In the genomic region with DNA sequence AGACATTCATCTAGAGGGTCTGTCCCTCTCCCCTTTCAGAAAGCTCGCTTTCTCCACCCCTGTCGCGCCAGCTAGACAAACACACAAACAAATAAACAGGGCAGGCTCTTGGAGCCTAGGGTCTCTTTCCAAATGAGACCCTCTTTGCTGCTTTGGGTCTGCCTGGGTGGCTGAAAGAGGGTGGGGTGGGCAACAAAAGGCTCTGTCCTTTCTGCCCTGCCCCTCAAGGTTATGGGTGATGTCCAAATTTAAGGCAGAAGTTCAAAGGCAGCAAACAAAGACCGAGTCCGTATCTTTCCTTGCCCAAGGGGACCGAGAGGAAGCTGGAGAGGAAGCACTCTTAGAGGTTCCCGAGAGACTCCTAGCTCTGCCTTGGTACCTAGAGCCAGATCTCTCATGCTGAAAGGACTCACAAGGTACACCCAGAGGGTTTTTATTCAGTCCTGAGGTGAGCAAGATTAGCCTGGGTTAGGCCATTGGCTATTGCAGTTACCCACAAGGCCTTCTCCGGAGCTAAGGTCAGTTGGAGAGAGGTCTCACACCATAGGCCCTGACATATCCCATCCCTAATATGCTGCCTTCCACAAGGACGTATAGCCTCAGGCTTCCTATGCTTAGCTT, we compare ENCODE assay signal across 19 mouse cellular contexts. TPM values are rescaled to one million over a fixed set of nuclear protein-coding genes. Genes with fewer than 3 reads are reported as not detected.
DNase-seq lines count a peak whose midpoint lies in the region; ATAC-seq and TF ChIP-seq lines count a peak whose summit lies in the region.
"Had no signal": no experiment of that assay in that cellular context is flagged by ENCODE, and none has a peak within 500 bp of the region (broad histone marks: within the 10 kb centered on the region; RNA-seq: fewer than 3 reads in every experiment).

No protein-coding gene starts in this region.

- DNase-seq in gastrocnemius, postnatal 10 days: peak; percentile 4
- no peak for DNase-seq in gastrocnemius, postnatal 25 days
- DNase-seq in kidney, postnatal 14 days: peak; percentile 22
- no peak for DNase-seq in kidney, postnatal 10 days
- DNase-seq in urinary bladder, postnatal 14 days (ENCODE audit: low spot score): peak; percentile 5
- no peak for DNase-seq in stomach, postnatal 0 days (ENCODE audit: low spot score)
- no peak for DNase-seq in B cell, adult 2 months
- DNase-seq: cerebellum, postnatal 36 days; right cerebral cortex, postnatal 25 days had no signal

- peak overlapping the region; percentile 75 for H3K4me2 ChIP-seq in limb, embryonic 13.5 days (replicated peaks)
- no peak overlapping the region for H3K4me2 ChIP-seq in stomach, postnatal 0 days (replicated peaks; ENCODE audit: low read depth)
- H3K4me2 ChIP-seq: hindbrain, embryonic 13.5 days had no signal

- H3K36me3 ChIP-seq in limb, embryonic 13.5 days: 0 out of 2 replicates have a peak, but pooled peaks cover 3% of the 10 kb centered on the region
- H3K36me3 ChIP-seq in stomach, postnatal 0 days (ENCODE audit: control insufficient read depth, insufficient read depth, low read length): no peaks in the 10 kb centered on the region
- H3K36me3 ChIP-seq: heart, embryonic 15.5 days; hindbrain, embryonic 13.5 days had no signal

- 8% methylated on average over 9 of the region's 9 CpGs for WGBS in limb, embryonic 13.5 days
- WGBS in stomach, postnatal 0 days: 8% methylated on average over 9 of the region's 9 CpGs

- H3K4me3 ChIP-seq in limb, embryonic 13.5 days: peak overlapping the region; percentile 95
- no peak overlapping the region for H3K4me3 ChIP-seq in stomach, postnatal 0 days (ENCODE audit: low read depth, low read length)

- peaks cover 43% of the 10 kb centered on the region for H3K4me1 ChIP-seq in limb, embryonic 13.5 days
- no peaks in the 10 kb centered on the region for H3K4me1 ChIP-seq in stomach, postnatal 0 days (replicated peaks; ENCODE audit: control insufficient read depth, insufficient read depth)

- peak overlapping the region; percentile 100 for H3K27ac ChIP-seq in limb, embryonic 13.5 days
- H3K27ac ChIP-seq in stomach, postnatal 0 days (replicated peaks): no peak overlapping the region
- H3K27ac ChIP-seq: heart, embryonic 15.5 days; hindbrain, embryonic 13.5 days; liver, embryonic 14.5 days had no signal

- peak overlapping the region; percentile 100 for H3K9ac ChIP-seq in limb, embryonic 13.5 days
- no peak overlapping the region for H3K9ac ChIP-seq in stomach, postnatal 0 days (ENCODE audit: low read length)
- H3K9ac ChIP-seq: heart, embryonic 15.5 days; hindbrain, embryonic 13.5 days; liver, embryonic 14.5 days had no signal

- H3K27me3 ChIP-seq in limb, embryonic 13.5 days: peaks cover 9% of the 10 kb centered on the region; the same call in 1 of the 2 replicates
- peaks cover 64% of the 10 kb centered on the region for H3K27me3 ChIP-seq in stomach, postnatal 0 days (ENCODE audit: control insufficient read depth, insufficient read depth, low read length)
- H3K27me3 ChIP-seq: Patski had no signal

- no peak for TF ChIP-seq EP300 in stomach, postnatal 0 days (optimal IDR thresholded peaks at IDR 0.05)

- no peak for TF ChIP-seq CTCF in stomach, postnatal 0 days (IDR thresholded peaks at IDR 0.05; ENCODE audit: low read depth)

- no peak for ATAC-seq in limb, embryonic 13.5 days (ENCODE audit: low FRiP score, low read depth)
- ATAC-seq in stomach, postnatal 0 days (ENCODE audit: low FRiP score, low TSS enrichment): no peak

- no peaks in the 10 kb centered on the region for H3K9me3 ChIP-seq in limb, embryonic 13.5 days
- H3K9me3 ChIP-seq in stomach, postnatal 0 days (ENCODE audit: control insufficient read depth, low read length): no peaks in the 10 kb centered on the region
- H3K9me3 ChIP-seq: heart, embryonic 15.5 days; hindbrain, embryonic 13.5 days had no signal

RNA-seq across cellular contexts. Expression of a gene that starts 0.5 kb away (rescaled TPM):
- total RNA-seq in gastrocnemius, postnatal 10 days (2021): 10 to 100 TPM; 30.2 to 30.8 TPM
- 10 to 100 TPM; 14.8 to 18.4 TPM for total RNA-seq in gastrocnemius, postnatal 25 days (2021)
- polyA plus RNA-seq in limb, embryonic 13.5 days (2015; fragmentation: Nextera tagmentation; extraction: Ambion mirVana): 191 and 207 TPM in 2 replicates
- polyA plus RNA-seq in stomach, postnatal 0 days (2015; fragmentation: Nextera tagmentation; extraction: Ambion mirVana): 0.06 TPM in 1 of 2 replicates, not detected in the other
- total RNA-seq: layer of hippocampus, postnatal 14 days; left cerebral cortex, postnatal 14 days had no signal
- polyA plus RNA-seq: embryonic facial prominence, embryonic 11.5 days; frontal cortex, adult 2 months had no signal

RNA-seq across cellular contexts. Expression of a gene that starts 4.5 kb away (rescaled TPM):
- total RNA-seq in gastrocnemius, postnatal 10 days (2021): 1 to 10 TPM; 4.4 to 5.6 TPM
- 1 to 10 TPM; 1.4 to 1.8 TPM for total RNA-seq in gastrocnemius, postnatal 25 days (2021)
- 44.5 and 55.0 TPM in 2 replicates for polyA plus RNA-seq in limb, embryonic 13.5 days (2015; fragmentation: Nextera tagmentation; extraction: Ambion mirVana)
- polyA plus RNA-seq in stomach, postnatal 0 days (2015; fragmentation: Nextera tagmentation; extraction: Ambion mirVana): not detected in 2 replicates
- total RNA-seq: layer of hippocampus, postnatal 14 days; left cerebral cortex, postnatal 14 days had no signal
- polyA plus RNA-seq: embryonic facial prominence, embryonic 11.5 days; heart, embryonic 15.5 days; hindbrain, embryonic 13.5 days; liver, embryonic 14.5 days; testis, adult 2 months had no signal

RNA-seq across cellular contexts. Expression of a gene that starts 10.2 kb away (rescaled TPM):
- total RNA-seq in gastrocnemius, postnatal 10 days (2021): 10 to 100 TPM in 1 of 2 experiments, 1 to 10 TPM in 1; 7.8 to 11.2 TPM
- total RNA-seq in gastrocnemius, postnatal 25 days (2021): 10 to 100 TPM in 1 of 2 experiments, 1 to 10 TPM in 1; 5.7 to 13.5 TPM
- 58.3 and 63.5 TPM in 2 replicates for polyA plus RNA-seq in limb, embryonic 13.5 days (2015; fragmentation: Nextera tagmentation; extraction: Ambion mirVana)
- 0.13 and 0.61 TPM in 2 replicates for polyA plus RNA-seq in stomach, postnatal 0 days (2015; fragmentation: Nextera tagmentation; extraction: Ambion mirVana)
- total RNA-seq: layer of hippocampus, postnatal 14 days; left cerebral cortex, postnatal 14 days had no signal
- polyA plus RNA-seq: frontal cortex, adult 2 months had no signal

RNA-seq across cellular contexts. Expression of a gene that starts 19.5 kb away (rescaled TPM):
- 1 to 10 TPM; 9.4 to 9.7 TPM for total RNA-seq in gastrocnemius, postnatal 10 days (2021)
- 1 to 10 TPM; 4.7 to 5.5 TPM for total RNA-seq in gastrocnemius, postnatal 25 days (2021)
- 11.8 and 13.1 TPM in 2 replicates for polyA plus RNA-seq in limb, embryonic 13.5 days (2015; fragmentation: Nextera tagmentation; extraction: Ambion mirVana)
- 8.1 and 8.5 TPM in 2 replicates for polyA plus RNA-seq in stomach, postnatal 0 days (2015; fragmentation: Nextera tagmentation; extraction: Ambion mirVana)
- total RNA-seq: left cerebral cortex, postnatal 14 days had no signal
- polyA plus RNA-seq: frontal cortex, adult 2 months had no signal

RNA-seq across cellular contexts. Expression of a gene that starts 19.6 kb away (rescaled TPM):
- total RNA-seq in gastrocnemius, postnatal 10 days (2021): 1 to 10 TPM; 1.3 to 1.6 TPM
- 1 to 10 TPM in 1 of 2 experiments, under 1 TPM in 1; 0.48 to 2.1 TPM for total RNA-seq in gastrocnemius, postnatal 25 days (2021)
- 24.5 and 27.7 TPM in 2 replicates for polyA plus RNA-seq in limb, embryonic 13.5 days (2015; fragmentation: Nextera tagmentation; extraction: Ambion mirVana)
- not detected in 2 replicates for polyA plus RNA-seq in stomach, postnatal 0 days (2015; fragmentation: Nextera tagmentation; extraction: Ambion mirVana)
- total RNA-seq: layer of hippocampus, postnatal 14 days; left cerebral cortex, postnatal 14 days had no signal
- polyA plus RNA-seq: embryonic facial prominence, embryonic 11.5 days; frontal cortex, adult 2 months; heart, embryonic 15.5 days; hindbrain, embryonic 13.5 days; testis, adult 2 months had no signal

Comparison
In these comparisons a context has a peak if more than half of its experiments do, and no peak if none do; other contexts are left out.
1. DNase-seq: peak in gastrocnemius, postnatal 10 days (single experiment), kidney, postnatal 14 days (single experiment) and urinary bladder, postnatal 14 days (single experiment); none in gastrocnemius, postnatal 25 days (single experiment), kidney, postnatal 10 days (single experiment), stomach, postnatal 0 days (single experiment) and B cell, adult 2 months (0 of 2).